In genomic region chr19:5929634-5930596, GRCm38 (mm10) we compare ENCODE assay signal across 8 mouse cellular contexts. TPM values are rescaled to one million over a fixed set of nuclear protein-coding genes. Genes with fewer than 3 reads are reported as not detected.
DNase-seq lines count a peak whose midpoint lies in the region; ATAC-seq lines count a peak whose summit lies in the region.

No protein-coding gene starts in this region.

- 0 out of 2 replicates have a peak, but pooled peaks have one; percentile 29 for ATAC-seq in heart, embryonic 12.5 days (ENCODE audit: insufficient number of reproducible peaks, low FRiP score)
- no peak for ATAC-seq in hindbrain, embryonic 14.5 days (ENCODE audit: low FRiP score)

- H3K4me1 ChIP-seq in heart, embryonic 12.5 days (replicated peaks) = peaks cover 38% of the 10 kb centered on the region
- H3K4me1 ChIP-seq in megakaryocyte, embryonic 14.5 days = peaks cover 71% of the 10 kb centered on the region
- 0 out of 2 replicates have a peak, but pooled peaks cover 4% of the 10 kb centered on the region for H3K4me1 ChIP-seq in hindbrain, embryonic 14.5 days (replicated peaks; ENCODE audit: control insufficient read depth, insufficient read depth, low read length)

- no peaks in the 10 kb centered on the region for H3K27me3 ChIP-seq in heart, embryonic 12.5 days (replicated peaks)
- peaks cover 26% of the 10 kb centered on the region for H3K27me3 ChIP-seq in megakaryocyte, embryonic 14.5 days (replicated peaks)
- no peaks in the 10 kb centered on the region for H3K27me3 ChIP-seq in hindbrain, embryonic 14.5 days (ENCODE audit: control insufficient read depth, insufficient read depth, low read length)

- H3K9me3 ChIP-seq in heart, embryonic 12.5 days (replicated peaks) = no peaks in the 10 kb centered on the region
- peaks cover 2% of the 10 kb centered on the region; the same call in 1 of the 2 replicates for H3K9me3 ChIP-seq in megakaryocyte, embryonic 14.5 days
- H3K9me3 ChIP-seq in hindbrain, embryonic 14.5 days (ENCODE audit: control insufficient read depth, low read length) = no peaks in the 10 kb centered on the region

- H3K4me2 ChIP-seq in heart, embryonic 12.5 days = no peak overlapping the region
- H3K4me2 ChIP-seq in hindbrain, embryonic 14.5 days (replicated peaks) = no peak overlapping the region

- WGBS in heart, embryonic 12.5 days = 50% methylated on average over 14 of the region's 14 CpGs
- 73% methylated on average over 14 of the region's 14 CpGs for WGBS in hindbrain, embryonic 14.5 days

- H3K9ac ChIP-seq in heart, embryonic 12.5 days = no peak overlapping the region
- no peak overlapping the region for H3K9ac ChIP-seq in hindbrain, embryonic 14.5 days

- H3K27ac ChIP-seq in heart, embryonic 12.5 days (ENCODE audit: poor library complexity, severe bottlenecking) = peak overlapping the region; percentile 37
- no peak overlapping the region for H3K27ac ChIP-seq in hindbrain, embryonic 14.5 days

- H3K4me3 ChIP-seq in heart, embryonic 12.5 days = no peak overlapping the region
- H3K4me3 ChIP-seq in megakaryocyte, embryonic 14.5 days (replicated peaks) = peak overlapping the region; percentile 16
- H3K4me3 ChIP-seq in hindbrain, embryonic 14.5 days (replicated peaks; ENCODE audit: low read length) = no peak overlapping the region

- DNase-seq in testis, postnatal 10 days (ENCODE audit: low spot score) = peak; percentile 79
- DNase-seq in testis, postnatal 14 days (ENCODE audit: low spot score) = no peak
- DNase-seq in kidney, postnatal 14 days = peak; percentile 91
- DNase-seq in layer of hippocampus, postnatal 25 days (ENCODE audit: extremely low spot score in 1 of 2, low spot score in 1 of 2) = no peak
- no peak for DNase-seq in hindbrain, embryonic 14.5 days (ENCODE audit: low spot score)
- DNase-seq in spleen, postnatal 14 days (ENCODE audit: low spot score in 2 of 2) = no peak

- no peaks in the 10 kb centered on the region for H3K36me3 ChIP-seq in heart, embryonic 12.5 days
- no peaks in the 10 kb centered on the region for H3K36me3 ChIP-seq in megakaryocyte, embryonic 14.5 days (replicated peaks; ENCODE audit: low read length)
- H3K36me3 ChIP-seq in hindbrain, embryonic 14.5 days (replicated peaks; ENCODE audit: control insufficient read depth, insufficient read depth) = no peaks in the 10 kb centered on the region

RNA-seq across cellular contexts. Expression of gene Cdc42ep2, which starts 5.3 kb away (rescaled TPM):
- 6.5 and 7.3 TPM in 2 replicates for polyA plus RNA-seq in heart, embryonic 12.5 days (2016; fragmentation: Nextera tagmentation; extraction: Ambion mirVana)
- polyA plus RNA-seq in megakaryocyte, embryonic 14.5 days (2012; ENCODE audit: insufficient read depth, low replicate concordance) = 4.4 and 15.7 TPM in 2 replicates
- total RNA-seq in layer of hippocampus, postnatal 25 days (2021) = 1 to 10 TPM; 6.3 to 6.4 TPM
- polyA plus RNA-seq in hindbrain, embryonic 14.5 days (2014; fragmentation: Nextera tagmentation; extraction: Ambion mirVana) = 16.9 and 18.5 TPM in 2 replicates

RNA-seq across cellular contexts. Expression of gene Dpf2, which starts 17.1 kb away (rescaled TPM):
- polyA plus RNA-seq in heart, embryonic 12.5 days (2016; fragmentation: Nextera tagmentation; extraction: Ambion mirVana) = 111 and 118 TPM in 2 replicates
- 23.0 and 44.7 TPM in 2 replicates for polyA plus RNA-seq in megakaryocyte, embryonic 14.5 days (2012; ENCODE audit: insufficient read depth, low replicate concordance)
- total RNA-seq in layer of hippocampus, postnatal 25 days (2021) = 10 to 100 TPM; 82.5 to 95.6 TPM
- polyA plus RNA-seq in hindbrain, embryonic 14.5 days (2014; fragmentation: Nextera tagmentation; extraction: Ambion mirVana) = 88.2 and 94.7 TPM in 2 replicates

RNA-seq across cellular contexts. Expression of gene Pola2, which starts 34.1 kb away (rescaled TPM):
- 49.3 and 51.1 TPM in 2 replicates for polyA plus RNA-seq in heart, embryonic 12.5 days (2016; fragmentation: Nextera tagmentation; extraction: Ambion mirVana)
- 11.0 and 14.1 TPM in 2 replicates for polyA plus RNA-seq in megakaryocyte, embryonic 14.5 days (2012; ENCODE audit: insufficient read depth, low replicate concordance)
- total RNA-seq in layer of hippocampus, postnatal 25 days (2021) = 1 to 10 TPM; 5.4 to 6.5 TPM
- polyA plus RNA-seq in hindbrain, embryonic 14.5 days (2014; fragmentation: Nextera tagmentation; extraction: Ambion mirVana) = 22.2 and 24.2 TPM in 2 replicates

RNA-seq across cellular contexts. Expression of gene Tigd3, which starts 36.0 kb away (rescaled TPM):
- polyA plus RNA-seq in heart, embryonic 12.5 days (2016; fragmentation: Nextera tagmentation; extraction: Ambion mirVana) = 1.5 and 1.9 TPM in 2 replicates
- polyA plus RNA-seq in megakaryocyte, embryonic 14.5 days (2012; ENCODE audit: insufficient read depth, low replicate concordance) = 0.57 and 1.3 TPM in 2 replicates
- total RNA-seq in layer of hippocampus, postnatal 25 days (2021) = 1 to 10 TPM; 3.4 TPM
- polyA plus RNA-seq in hindbrain, embryonic 14.5 days (2014; fragmentation: Nextera tagmentation; extraction: Ambion mirVana) = 6.1 and 9.4 TPM in 2 replicates

RNA-seq across cellular contexts. Expression of gene Slc25a45, which starts 52.3 kb away (rescaled TPM):
- 3.5 and 3.9 TPM in 2 replicates for polyA plus RNA-seq in heart, embryonic 12.5 days (2016; fragmentation: Nextera tagmentation; extraction: Ambion mirVana)
- polyA plus RNA-seq in megakaryocyte, embryonic 14.5 days (2012; ENCODE audit: insufficient read depth, low replicate concordance) = 3.6 and 6.9 TPM in 2 replicates
- total RNA-seq in layer of hippocampus, postnatal 25 days (2021) = 1 to 10 TPM; 3.1 to 3.4 TPM
- 1.5 and 2.5 TPM in 2 replicates for polyA plus RNA-seq in hindbrain, embryonic 14.5 days (2014; fragmentation: Nextera tagmentation; extraction: Ambion mirVana)

Comparison
In these comparisons a context has a peak if more than half of its experiments do, and no peak if none do; other contexts are left out.
1. DNase-seq: peak in testis, postnatal 10 days (single experiment) and kidney, postnatal 14 days (single experiment); none in testis, postnatal 14 days (single experiment), layer of hippocampus, postnatal 25 days (0 of 2), hindbrain, embryonic 14.5 days (single experiment) and spleen, postnatal 14 days (0 of 2).